22 mouse cellular contexts compared by ENCODE assay signal in genomic region chr12:77065645-77066512, GRCm38 (mm10).
DNase-seq lines count a peak whose midpoint lies in the region; ATAC-seq and TF ChIP-seq lines count a peak whose summit lies in the region.
"Had no signal": no experiment of that assay in that cellular context is flagged by ENCODE, and none has a peak within 500 bp of the region (broad histone marks: within the 10 kb centered on the region; RNA-seq: fewer than 3 reads in every experiment).

No protein-coding gene starts in this region.

- TF ChIP-seq CTCF in G1E (IDR thresholded peaks at IDR 0.05; ENCODE audit: low read depth, low read length): no peak

- DNase-seq in CD4-positive, CD25-positive, alpha-beta regulatory T cell, adult 2 months (ENCODE audit: low read depth, low spot score): peak; percentile 9
- DNase-seq in G1E (ENCODE audit: low spot score): peak; percentile 62
- no peak for DNase-seq in yolk sac, embryonic 10.5 days (ENCODE audit: low spot score)
- DNase-seq in frontal cortex, adult 2 months (ENCODE audit: extremely low spot score in 1 of 2, low spot score in 1 of 2): no peak
- DNase-seq in layer of hippocampus, postnatal 10 days (ENCODE audit: low spot score in 2 of 2): no peak
- DNase-seq: adrenal gland, adult 2 months; adrenal gland, postnatal 25 days; cerebellum, adult 11 months; cerebellum, adult 8-10 months; cerebellum, postnatal 25 days; forebrain, postnatal 0 days; gastrocnemius, adult 2 months; gastrocnemius, postnatal 25 days; heart, adult 11 months; heart, postnatal 36 days had no signal

- no peaks in the 10 kb centered on the region; the same call in 1 of the 2 replicates for H3K9me3 ChIP-seq in G1E (replicated peaks)
- H3K9me3 ChIP-seq: embryonic facial prominence, embryonic 13.5 days; forebrain, embryonic 13.5 days; heart, embryonic 13.5 days; hindbrain, embryonic 15.5 days had no signal

- no peaks in the 10 kb centered on the region for H3K27me3 ChIP-seq in G1E (ENCODE audit: insufficient read depth, low read length)
- H3K27me3 ChIP-seq: forebrain, embryonic 13.5 days; hindbrain, embryonic 15.5 days had no signal

- peaks cover 10% of the 10 kb centered on the region for H3K36me3 ChIP-seq in G1E (replicated peaks)
- H3K36me3 ChIP-seq: embryonic facial prominence, embryonic 13.5 days; heart, embryonic 13.5 days; hindbrain, embryonic 15.5 days had no signal

- ATAC-seq in CD4-positive, CD25-positive, alpha-beta regulatory T cell, adult 4 months: no peak
- ATAC-seq in G1E (ENCODE audit: extremely low read depth, insufficient number of reproducible peaks, low FRiP score, poor library complexity, severe bottlenecking): peak; percentile 58
- ATAC-seq in granulocyte monocyte progenitor cell, adult 5-6 weeks (replicated peaks; ENCODE audit: poor library complexity, severe bottlenecking): peak; percentile 47
- ATAC-seq in megakaryocyte progenitor cell, adult 5-6 weeks (replicated peaks; ENCODE audit: poor library complexity): peak; percentile 11; the same call in 1 of the 2 replicates
- ATAC-seq: forebrain, embryonic 13.5 days; forebrain, postnatal 0 days had no signal

- peaks cover 90% of the 10 kb centered on the region for H3K4me1 ChIP-seq in G1E (ENCODE audit: insufficient read depth, low read depth, low read length)
- H3K4me1 ChIP-seq: forebrain, embryonic 13.5 days; hindbrain, embryonic 15.5 days had no signal

- peak overlapping the region; percentile 62 for H3K4me3 ChIP-seq in G1E (ENCODE audit: low read depth, low read length)
- H3K4me3 ChIP-seq: embryonic facial prominence, embryonic 13.5 days; forebrain, embryonic 13.5 days; gastrocnemius, adult 2 months; heart, embryonic 13.5 days; hindbrain, embryonic 15.5 days had no signal

Comparison
In these comparisons a context has a peak if more than half of its experiments do, and no peak if none do; other contexts are left out.
1. DNase-seq: peak in CD4-positive, CD25-positive, alpha-beta regulatory T cell, adult 2 months (single experiment) and G1E (single experiment); none in yolk sac, embryonic 10.5 days (single experiment), frontal cortex, adult 2 months (0 of 2) and layer of hippocampus, postnatal 10 days (0 of 2).